Mouse (Mus musculus) lung, postnatal 0 days (tissue): ENCODE measurements around the gene Fxr2. TPM values are rescaled to one million over a fixed set of nuclear protein-coding genes. Genes with fewer than 3 reads are reported as not detected.
"Not testable (repeated sequence)": the region's sequence is repeated elsewhere in the genome, so short reads cannot be mapped to it uniquely, and the experiment has no call there.

Experiments
- ATAC-seq: fragments of 200-750 bp; cut with Nextera tagmentation; 2 replicates; pipeline ENCODE4 v1.8.0; 2017; ENCODE audit warnings: moderate library complexity
- DNase-seq: peaks from one replicate; pipeline ENCODE4 v3.0.0-alpha.2; 2016; ENCODE audit warnings: low spot score
- H3K27ac ChIP-seq: fragments of 300-500 bp; sonication (generic); 2 replicates; pipeline ENCODE4 v1.5.1; 2014; ENCODE audit warnings: antibody characterized with exemption, mild to moderate bottlenecking, low read length, mixed read lengths
- H3K27me3 ChIP-seq: fragments of 300-500 bp; sonication (generic); replicated peaks from 2 replicates; pipeline ENCODE4 v1.6.1; 2014; ENCODE audit warnings: low read length, mixed read lengths; ENCODE audit not compliant: insufficient read depth
- H3K36me3 ChIP-seq: fragments of 300-500 bp; sonication (generic); 2 replicates; pipeline ENCODE4 v1.6.1; 2014; ENCODE audit warnings: low read length, mixed read lengths; ENCODE audit not compliant: insufficient read depth
- H3K4me1 ChIP-seq: fragments of 300-500 bp; sonication (generic); 2 replicates; pipeline ENCODE4 v1.6.1; 2014; ENCODE audit warnings: antibody characterized with exemption, low read depth, low read length, mixed read lengths; ENCODE audit not compliant: insufficient read depth
- H3K4me2 ChIP-seq: fragments of 300-500 bp; sonication (generic); replicated peaks from 2 replicates; pipeline ENCODE4 v1.6.1; 2014; ENCODE audit warnings: low read depth, mild to moderate bottlenecking, low read length, moderate library complexity, mixed read lengths
- H3K4me3 ChIP-seq: fragments of 300-500 bp; sonication (generic); 2 replicates; pipeline ENCODE4 v1.5.1; 2014; ENCODE audit warnings: low read depth, low read length
- H3K9ac ChIP-seq: fragments of 300-500 bp; sonication (generic); replicated peaks from 2 replicates; pipeline ENCODE4 v1.6.1; 2014; ENCODE audit warnings: low read depth, mild to moderate bottlenecking
- H3K9me3 ChIP-seq: fragments of 300-500 bp; sonication (generic); 2 replicates; pipeline ENCODE4 v1.6.1; 2016; ENCODE audit warnings: low read length, mixed read lengths
- CTCF ChIP-seq: IDR thresholded peaks from 2 replicates; pipeline ENCODE4 v1.5.1; 2016; ENCODE audit warnings: antibody characterized with exemption, mild to moderate bottlenecking
- EP300 ChIP-seq: IDR thresholded peaks from 2 replicates; pipeline ENCODE4 v1.6.1; 2016; ENCODE audit warnings: antibody characterized with exemption, mild to moderate bottlenecking, control low read depth
- WGBS: fragments of 180-500 bp; shearing (Covaris S2); extraction: QIAGEN DNeasy Blood & Tissue Kit; methylation state at CpG from one replicate; pipeline ENCODE4 v1.1.7; 2014; 5-methylcytosine and 5-hydroxymethylcytosine counted together
- polyA plus RNA-seq: library from polyadenylated mRNA; unstranded; fragments of >200 nt; fragmentation: Nextera tagmentation; extraction: Ambion mirVana; gene quantifications from 2 replicates; pipeline ENCODE4 v1.2.1, GENCODE M21; 2015

Gene Fxr2
- polyA plus RNA-seq, 1 experiment from 2014 or later = 17.9 TPM

DNA sequence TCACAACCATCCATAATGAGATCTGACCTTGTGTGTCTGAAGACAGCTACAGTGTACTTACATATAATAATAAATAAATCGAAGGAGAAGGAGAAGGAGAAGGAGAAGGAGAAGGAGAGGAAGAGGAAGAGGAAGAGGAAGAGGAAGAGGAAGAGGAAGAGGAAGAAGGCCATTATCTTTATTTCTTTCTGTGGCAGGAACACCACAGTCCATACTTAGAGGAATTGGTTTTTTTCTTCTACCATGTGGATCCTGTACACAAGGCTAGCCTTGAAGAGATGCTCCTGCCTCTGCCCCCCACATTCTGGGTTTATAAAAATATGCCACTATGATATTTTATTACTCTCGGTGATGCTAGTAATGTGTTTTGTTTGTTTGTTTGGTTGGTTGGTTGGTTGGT is 26.0 kb upstream of the Fxr2 start:
- H3K4me2 ChIP-seq = no peak overlapping the region
- WGBS = 73% methylated on average over 2 of the region's 2 CpGs
- DNase-seq = no peak

GRCm38 (mm10) chr11:69608525-69608924 is 24.3 kb upstream of the Fxr2 start:
- 75% methylated on average over 3 of the region's 3 CpGs for WGBS
- H3K4me1 ChIP-seq = peaks cover 14% of the 10 kb centered on the region; the same call in 1 of the 2 replicates
- no peaks in the 10 kb centered on the region for H3K36me3 ChIP-seq
- no peak overlapping the region for H3K4me3 ChIP-seq
- H3K4me2 ChIP-seq = no peak overlapping the region
- TF ChIP-seq CTCF (no peak), EP300 (no peak)
- no peak for DNase-seq
- H3K9ac ChIP-seq = no peak overlapping the region
- H3K9me3 ChIP-seq = no peaks in the 10 kb centered on the region
- 0 out of 2 replicates have a peak, but pooled peaks cover 4% of the 10 kb centered on the region for H3K27me3 ChIP-seq
- H3K27ac ChIP-seq = no peak overlapping the region
- ATAC-seq = no peak

More for the DNA sequence above, 26.0 kb upstream of the Fxr2 start:
- Histone ChIP-seq H3K4me1 (peaks cover 13% of the 10 kb centered on the region; the same call in 1 of the 2 replicates), H3K9ac (no peak overlapping the region), H3K9me3 (no peaks in the 10 kb centered on the region), H3K27ac (no peak overlapping the region), H3K36me3 (no peaks in the 10 kb centered on the region), H3K4me3 (no peak overlapping the region), H3K27me3 (0 out of 2 replicates have a peak, but pooled peaks cover 4% of the 10 kb centered on the region)
- ATAC-seq = no peak
- TF ChIP-seq EP300 (no peak), CTCF (no peak)

DNA sequence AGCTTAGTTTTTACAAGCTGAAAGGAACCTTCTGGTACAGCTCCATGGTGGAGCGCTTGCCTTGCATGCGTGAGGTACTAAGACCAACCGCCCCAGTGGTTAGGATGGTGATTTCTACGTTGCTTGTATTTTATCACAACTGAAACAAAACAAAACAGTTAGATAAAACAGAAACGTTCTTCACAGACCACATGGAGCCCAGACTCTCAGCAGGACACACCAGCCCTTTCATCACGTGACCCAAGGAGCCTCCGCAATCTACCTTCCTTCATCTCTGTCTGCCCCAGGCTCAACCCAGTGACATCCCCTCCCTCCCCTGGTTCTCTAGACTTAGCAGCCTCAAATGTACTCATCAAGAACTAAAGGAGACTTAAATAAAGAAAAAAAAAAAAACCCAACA is 23.4 kb upstream of the Fxr2 start:
- 59% methylated on average over 7 of the region's 7 CpGs for WGBS
- ATAC-seq (no peak), DNase-seq (no peak)
- H3K4me1 ChIP-seq = peaks cover 17% of the 10 kb centered on the region; the same call in 1 of the 2 replicates
- H3K4me3 ChIP-seq = no peak overlapping the region
- H3K27me3 ChIP-seq = 0 out of 2 replicates have a peak, but pooled peaks cover 4% of the 10 kb centered on the region
- no peak overlapping the region for H3K4me2 ChIP-seq
- H3K9me3 ChIP-seq = no peaks in the 10 kb centered on the region
- no peaks in the 10 kb centered on the region for H3K36me3 ChIP-seq
- H3K9ac ChIP-seq = no peak overlapping the region
- TF ChIP-seq CTCF (no peak), EP300 (no peak)
- H3K27ac ChIP-seq = no peak overlapping the region

DNA sequence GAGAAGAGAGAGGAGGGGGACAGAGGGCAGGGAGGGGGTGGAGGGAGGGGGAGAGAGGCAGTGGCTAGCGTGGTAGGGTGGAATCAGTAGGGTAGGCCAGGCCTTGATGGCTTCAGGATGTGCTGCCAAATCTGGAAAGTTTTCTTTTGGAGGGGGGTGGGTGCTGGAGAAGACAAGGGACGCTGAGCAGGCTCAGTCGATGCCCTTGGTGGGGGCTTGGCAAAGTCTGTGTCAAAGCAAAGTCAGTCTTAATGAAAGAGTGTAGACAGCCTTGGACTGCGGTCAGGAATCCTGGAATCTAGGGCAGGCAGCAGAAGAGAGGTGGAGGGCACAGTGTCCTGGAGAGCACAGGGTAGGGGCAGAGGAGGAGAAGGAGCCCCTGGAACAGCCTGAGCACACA is 21.9 kb upstream of the Fxr2 start:
- no peak for TF ChIP-seq EP300
- TF ChIP-seq CTCF = no peak
- H3K4me2 ChIP-seq = no peak overlapping the region
- ATAC-seq (no peak), DNase-seq (no peak)
- no peak overlapping the region for H3K4me3 ChIP-seq
- no peak overlapping the region for H3K27ac ChIP-seq
- H3K9me3 ChIP-seq = no peaks in the 10 kb centered on the region
- H3K27me3 ChIP-seq = no peaks in the 10 kb centered on the region
- H3K36me3 ChIP-seq = no peaks in the 10 kb centered on the region
- H3K9ac ChIP-seq = no peak overlapping the region
- H3K4me1 ChIP-seq = peaks cover 8% of the 10 kb centered on the region; the same call in 1 of the 2 replicates
- 63% methylated on average over 4 of the region's 4 CpGs for WGBS

- WGBS = 10% methylated on average over 18 of the region's 19 CpGs
- H3K27ac ChIP-seq = no peak overlapping the region
- H3K27me3 ChIP-seq = no peaks in the 10 kb centered on the region
- peak overlapping the region; percentile 36 for H3K4me2 ChIP-seq
- peak; percentile 94 for DNase-seq
- H3K9me3 ChIP-seq = no peaks in the 10 kb centered on the region
- H3K36me3 ChIP-seq = no peaks in the 10 kb centered on the region
- peak; percentile 84 for ATAC-seq
- 0 out of 2 replicates have a peak overlapping the region, but pooled peaks have one; percentile 16 for H3K9ac ChIP-seq
- H3K4me1 ChIP-seq = peaks cover 4% of the 10 kb centered on the region; the same call in 1 of the 2 replicates
- H3K4me3 ChIP-seq = no peak overlapping the region
- peak; percentile 86 for TF ChIP-seq CTCF
- no peak for TF ChIP-seq EP300
Observed at GRCm38 (mm10) chr11:69613553-69614256, 19.1 kb upstream of the Fxr2 start.

GRCm38 (mm10) chr11:69614257-69614588 is 18.6 kb upstream of the Fxr2 start:
- not testable (repeated sequence) for H3K9ac ChIP-seq, H3K27me3 ChIP-seq, H3K27ac ChIP-seq, H3K9me3 ChIP-seq, ATAC-seq, DNase-seq, H3K4me3 ChIP-seq, H3K36me3 ChIP-seq, H3K4me1 ChIP-seq
- peak overlapping the region; percentile 36; the same call in 1 of the 2 replicates for H3K4me2 ChIP-seq
- WGBS = 43% methylated on average over 11 of the region's 11 CpGs
